Mouse (Mus musculus): ENCODE data around the gene Il10ra.

GRCm38 (mm10) chr9:45301771-45302170, 32.8 kb upstream of the Il10ra start:
- TF ChIP-seq POLR2A (IDR thresholded peaks at IDR 0.05; ENCODE audit: borderline replicate concordance, low read depth, low read length) (no peak), CTCF (IDR thresholded peaks at IDR 0.05; ENCODE audit: low read depth, low read length) (no peak)
